ENCODE assay signal across 10 mouse cellular contexts in genomic region chr17:30901627-30902026, GRCm38 (mm10). TPM values are rescaled to one million over a fixed set of nuclear protein-coding genes. Genes with fewer than 3 reads are reported as not detected.
A peak's percentile ranks its signal among the peaks of the same experiment; 100 is the strongest.
DNase-seq lines count a peak whose midpoint lies in the region; ATAC-seq lines count a peak whose summit lies in the region.
"Had no signal": no experiment of that assay in that cellular context is flagged by ENCODE, and none has a peak within 500 bp of the region (broad histone marks: within the 10 kb centered on the region; RNA-seq: fewer than 3 reads in every experiment).

Gene Glp1r, plus strand, starts transcription at chr17:30901817.

- peak within 1 kb of the TSS; percentile 93 for H3K4me2 ChIP-seq in embryonic facial prominence, embryonic 11.5 days (ENCODE audit: low read depth, low read length)
- H3K4me2 ChIP-seq in intestine, embryonic 16.5 days (ENCODE audit: low read depth, low read length) = peak within 1 kb of the TSS; percentile 88

- peaks cover 10% of the 10 kb centered on the region for H3K4me1 ChIP-seq in heart, embryonic 10.5 days
- no peaks in the 10 kb centered on the region for H3K4me1 ChIP-seq in embryonic facial prominence, embryonic 11.5 days (ENCODE audit: control insufficient read depth, insufficient read depth, low read length)
- H3K4me1 ChIP-seq in intestine, embryonic 16.5 days (ENCODE audit: control insufficient read depth, insufficient read depth, low read length) = peaks cover 7% of the 10 kb centered on the region

- H3K36me3 ChIP-seq in heart, embryonic 10.5 days = no peaks in the 10 kb centered on the region
- no peaks in the 10 kb centered on the region for H3K36me3 ChIP-seq in embryonic facial prominence, embryonic 11.5 days (replicated peaks; ENCODE audit: control insufficient read depth, insufficient read depth, low read depth, low read length)
- H3K36me3 ChIP-seq in intestine, embryonic 16.5 days (ENCODE audit: control insufficient read depth, insufficient read depth, low read length) = no peaks in the 10 kb centered on the region

- no peaks in the 10 kb centered on the region for H3K9me3 ChIP-seq in heart, embryonic 10.5 days
- no peaks in the 10 kb centered on the region for H3K9me3 ChIP-seq in embryonic facial prominence, embryonic 11.5 days (replicated peaks; ENCODE audit: control insufficient read depth, low read length)
- no peaks in the 10 kb centered on the region for H3K9me3 ChIP-seq in intestine, embryonic 16.5 days (ENCODE audit: control insufficient read depth, low read length)

- peak within 1 kb of the TSS; percentile 65 for H3K4me3 ChIP-seq in heart, embryonic 10.5 days
- H3K4me3 ChIP-seq in embryonic facial prominence, embryonic 11.5 days (ENCODE audit: low read depth, low read length) = peak within 1 kb of the TSS; percentile 42
- peak within 1 kb of the TSS; percentile 52 for H3K4me3 ChIP-seq in intestine, embryonic 16.5 days (ENCODE audit: low read length)

- peak within 1 kb of the TSS; percentile 60; the same call in 1 of the 2 replicates for H3K27ac ChIP-seq in heart, embryonic 10.5 days
- H3K27ac ChIP-seq in embryonic facial prominence, embryonic 11.5 days (replicated peaks; ENCODE audit: low read depth, low read length) = no peak within 1 kb of the TSS
- no peak within 1 kb of the TSS for H3K27ac ChIP-seq in intestine, embryonic 16.5 days (ENCODE audit: low read length)
- H3K27ac ChIP-seq: macrophage had no signal

- WGBS in heart, embryonic 10.5 days = under 1% methylated on average over 37 of the region's 37 CpGs
- under 1% methylated on average over 34 of the region's 37 CpGs for WGBS in embryonic facial prominence, embryonic 11.5 days
- WGBS in intestine, embryonic 16.5 days = 1% methylated on average over 35 of the region's 37 CpGs

- no peak for ATAC-seq in embryonic facial prominence, embryonic 11.5 days (replicated peaks; ENCODE audit: insufficient number of reproducible peaks, low FRiP score, low TSS enrichment, low read depth)
- no peak for ATAC-seq in intestine, embryonic 16.5 days
- ATAC-seq in monocyte, adult 5-6 weeks (replicated peaks; ENCODE audit: insufficient number of reproducible peaks, low FRiP score, low TSS enrichment, poor library complexity, severe bottlenecking) = no peak
- ATAC-seq: Patski had no signal

- H3K9ac ChIP-seq in embryonic facial prominence, embryonic 11.5 days (replicated peaks; ENCODE audit: low read length) = peak within 1 kb of the TSS; percentile 41
- H3K9ac ChIP-seq in intestine, embryonic 16.5 days (ENCODE audit: low read depth, low read length) = peak within 1 kb of the TSS; percentile 51

- peaks cover 86% of the 10 kb centered on the region for H3K27me3 ChIP-seq in heart, embryonic 10.5 days (ENCODE audit: insufficient read depth, poor library complexity, severe bottlenecking)
- peaks cover 17% of the 10 kb centered on the region for H3K27me3 ChIP-seq in embryonic facial prominence, embryonic 11.5 days (ENCODE audit: control insufficient read depth, insufficient read depth, low read length)
- peaks cover 36% of the 10 kb centered on the region for H3K27me3 ChIP-seq in intestine, embryonic 16.5 days (replicated peaks; ENCODE audit: control insufficient read depth, insufficient read depth, low read length)

- DNase-seq in heart, embryonic 10.5 days (ENCODE audit: low spot score) = no peak
- no peak for DNase-seq in heart, adult 8-10 months (ENCODE audit: low spot score)
- peak; percentile 7 for DNase-seq in embryonic facial prominence, embryonic 11.5 days (ENCODE audit: low spot score)
- peak; percentile 48 to 73 for DNase-seq in lung, postnatal 4 days
- peak; percentile 49 for DNase-seq in yolk sac, embryonic 10.5 days (ENCODE audit: low spot score)
- DNase-seq in cerebellum, adult 18-20 months = no peak

RNA-seq across cellular contexts. Expression of gene Glp1r, which starts in this region (rescaled TPM):
- 0.10 TPM in 1 of 2 replicates, not detected in the other for polyA plus RNA-seq in heart, embryonic 10.5 days (2016; fragmentation: Nextera tagmentation; extraction: Ambion mirVana)
- total RNA-seq in heart, adult 8-10 months (2022) = under 1 TPM; 0.13 to 0.28 (median 0.17) TPM
- 0.08 TPM in 1 of 2 replicates, not detected in the other for polyA plus RNA-seq in embryonic facial prominence, embryonic 11.5 days (2014; fragmentation: Nextera tagmentation; extraction: Ambion mirVana)
- polyA plus RNA-seq in intestine, embryonic 16.5 days (2015; fragmentation: Nextera tagmentation; extraction: Ambion mirVana) = 0.34 and 0.54 TPM in 2 replicates
- total RNA-seq in monocyte, adult 5-6 weeks (2017) = 0.19 TPM in 1 of 3 replicates, not detected in the others
- polyA plus RNA-seq: macrophage, Patski had no signal

Comparison
In these comparisons a context has a peak if more than half of its experiments do, and no peak if none do; other contexts are left out.
1. Peak in DNase-seq, H3K4me3 ChIP-seq, H3K9ac ChIP-seq and H3K4me2 ChIP-seq in embryonic facial prominence, embryonic 11.5 days; RNA of the gene not detected or under 1 TPM.
2. DNase-seq: peak in lung, postnatal 4 days (2 of 2) and yolk sac, embryonic 10.5 days (single experiment); none in heart, embryonic 10.5 days (single experiment), heart, adult 8-10 months (single experiment) and cerebellum, adult 18-20 months (0 of 2).
3. Peak in every context shown above with its lines, with median percentiles within 50 percentile points of each other: H3K4me3 ChIP-seq.